Mouse (Mus musculus): ENCODE measurements around the gene Olfr177.

The Olfr177 gene

DNA sequence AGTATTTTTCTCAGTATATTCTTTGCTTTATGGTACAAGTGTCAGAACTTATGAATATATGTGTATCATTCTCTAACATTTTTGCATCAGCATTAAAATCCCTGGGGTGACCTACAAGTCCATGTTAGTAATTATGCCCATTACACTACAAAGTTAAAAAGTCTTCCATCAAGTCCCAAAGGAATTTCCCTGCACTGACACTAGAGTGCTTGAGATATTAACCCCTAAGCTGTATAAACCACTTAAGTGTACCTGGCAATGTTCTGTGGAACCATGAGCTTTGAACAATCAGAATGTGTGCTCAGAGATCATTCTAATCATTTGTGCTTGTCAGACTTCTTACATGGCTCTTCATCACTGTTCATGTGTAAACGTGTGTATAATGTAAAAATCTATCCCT, at the start of gene Olfr177:
TSS of gene Olfr177 (minus strand) at position 101 of the 400 bp plus-strand sequence.
- DNase-seq (ENCODE audit: low spot score) = no peak

DNA sequence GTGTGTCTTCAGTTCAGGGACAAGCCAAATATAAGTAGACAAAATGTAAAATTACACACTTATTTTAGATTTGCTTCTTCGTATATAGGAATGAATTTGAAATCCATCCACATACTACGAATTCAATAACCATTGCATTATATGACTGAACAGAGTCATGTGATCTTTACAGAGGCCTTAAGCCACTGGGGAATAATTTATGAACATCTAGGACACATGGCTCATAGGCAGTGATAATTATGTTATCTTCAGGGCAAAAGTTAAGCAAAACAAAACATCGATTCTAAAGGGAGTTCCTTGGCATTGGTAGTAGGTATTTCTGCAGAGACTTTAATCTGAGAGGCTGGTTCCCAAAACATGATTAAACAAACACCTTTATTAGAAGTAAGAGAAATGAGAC, 17.4 kb upstream of the Olfr177 start, which contains the start of gene Olfr178:
TSS of gene Olfr178 (minus strand) at position 101 of the 400 bp plus-strand sequence.
- DNase-seq (ENCODE audit: low spot score) = no peak

GRCm38 (mm10) chr16:58884416-58884815, 9.8 kb upstream of the Olfr177 start:
- DNase-seq (ENCODE audit: low spot score) = no peak

DNA sequence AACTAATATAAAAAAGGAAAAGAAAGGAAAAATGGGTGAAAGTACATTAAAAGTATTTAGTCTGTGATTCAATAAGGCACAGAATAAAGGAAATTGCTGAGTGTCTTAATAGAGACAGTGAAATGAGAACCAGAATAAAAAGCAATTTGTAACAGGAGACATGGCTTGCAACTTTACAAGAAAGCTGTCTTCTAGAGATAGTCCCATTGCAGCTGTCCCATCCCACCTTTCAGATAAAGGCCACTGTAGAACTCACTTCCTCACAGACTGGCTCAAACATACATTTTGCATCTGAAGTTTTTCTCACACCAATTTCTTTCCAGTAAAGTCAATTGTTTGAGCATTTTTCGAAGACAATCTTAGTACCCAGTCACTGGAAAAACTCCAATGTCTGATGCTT, 13.1 kb downstream of the Olfr177 start:
- no peak for DNase-seq (ENCODE audit: low spot score)

GRCm38 (mm10) chr16:58860032-58860737, 14.4 kb downstream of the Olfr177 start:
- DNase-seq (ENCODE audit: low spot score) = no peak

- DNase-seq (ENCODE audit: low spot score) = no peak
Observed at GRCm38 (mm10) chr16:58826732-58827319, 47.7 kb downstream of the Olfr177 start, which contains the start of gene Olfr175-ps1. Olfr175-ps1 (minus strand) TSS chr16:58826782.
